13 mouse cellular contexts compared by ENCODE assay signal in genomic region chr1:128372143-128372860, GRCm38 (mm10). TPM values are rescaled to one million over a fixed set of nuclear protein-coding genes. Genes with fewer than 3 reads are reported as not detected.
DNase-seq lines count a peak whose midpoint lies in the region; ATAC-seq and TF ChIP-seq lines count a peak whose summit lies in the region.
"Had no signal": no experiment of that assay in that cellular context is flagged by ENCODE, and none has a peak within 500 bp of the region (broad histone marks: within the 10 kb centered on the region; RNA-seq: fewer than 3 reads in every experiment).

No protein-coding gene starts in this region.

- H3K36me3 ChIP-seq in forebrain, embryonic 14.5 days (ENCODE audit: control insufficient read depth, insufficient read depth, low read length): peaks cover 21% of the 10 kb centered on the region
- 0 out of 2 replicates have a peak, but pooled peaks cover under 1% of the 10 kb centered on the region for H3K36me3 ChIP-seq in forebrain, embryonic 16.5 days (ENCODE audit: control insufficient read depth, insufficient read depth)

- peak; percentile 71 for TF ChIP-seq CTCF in left cerebral cortex, adult 2 months (IDR thresholded peaks at IDR 0.05)

- no peak overlapping the region for H3K9ac ChIP-seq in forebrain, embryonic 14.5 days (ENCODE audit: low read length)
- no peak overlapping the region for H3K9ac ChIP-seq in forebrain, embryonic 16.5 days (replicated peaks; ENCODE audit: low read depth, low read length)
- H3K9ac ChIP-seq: liver, embryonic 13.5 days had no signal

- ATAC-seq in forebrain, embryonic 14.5 days: no peak
- no peak for ATAC-seq in forebrain, embryonic 16.5 days
- peak; percentile 52 for ATAC-seq in CD4-positive, CD25-positive, alpha-beta regulatory T cell, adult 4 months
- 0 out of 2 replicates have a peak, but pooled peaks have one; percentile 55 for ATAC-seq in erythroblast, adult 5-6 weeks (replicated peaks; ENCODE audit: low FRiP score, poor library complexity, severe bottlenecking)

- H3K4me3 ChIP-seq in forebrain, embryonic 14.5 days (ENCODE audit: low read depth, low read length): no peak overlapping the region
- H3K4me3 ChIP-seq in forebrain, embryonic 16.5 days (replicated peaks; ENCODE audit: low read length): no peak overlapping the region
- H3K4me3 ChIP-seq in left cerebral cortex, adult 2 months: no peak overlapping the region
- H3K4me3 ChIP-seq: liver, embryonic 13.5 days had no signal

- DNase-seq in forebrain, embryonic 14.5 days (ENCODE audit: low spot score): peak; percentile 81
- DNase-seq in left cerebral cortex, adult 2 months (ENCODE audit: extremely low spot score in 1 of 2, low spot score in 2 of 2): no peak
- DNase-seq in left cerebral cortex, adult 11 months (ENCODE audit: low spot score): no peak
- DNase-seq in yolk sac, embryonic 10.5 days (ENCODE audit: low spot score): no peak
- no peak for DNase-seq in left cerebral cortex, adult 18-20 months (ENCODE audit: low spot score in 2 of 2)
- DNase-seq: cerebellum, adult 18-20 months; kidney, postnatal 36 days; liver, embryonic 13.5 days had no signal

- H3K4me1 ChIP-seq in forebrain, embryonic 14.5 days (ENCODE audit: control insufficient read depth, insufficient read depth, low read length): no peaks in the 10 kb centered on the region
- no peaks in the 10 kb centered on the region for H3K4me1 ChIP-seq in forebrain, embryonic 16.5 days (replicated peaks; ENCODE audit: control insufficient read depth, insufficient read depth, low read length)
- H3K4me1 ChIP-seq: liver, embryonic 13.5 days had no signal

- H3K27ac ChIP-seq in forebrain, embryonic 14.5 days (ENCODE audit: low read depth, low read length): no peak overlapping the region
- H3K27ac ChIP-seq in forebrain, embryonic 16.5 days (ENCODE audit: low read length): no peak overlapping the region
- H3K27ac ChIP-seq in left cerebral cortex, adult 2 months: no peak overlapping the region
- H3K27ac ChIP-seq: liver, embryonic 13.5 days had no signal

- no peaks in the 10 kb centered on the region for H3K27me3 ChIP-seq in forebrain, embryonic 14.5 days (replicated peaks; ENCODE audit: control insufficient read depth, insufficient read depth, low read length)
- H3K27me3 ChIP-seq in forebrain, embryonic 16.5 days (replicated peaks; ENCODE audit: control insufficient read depth, insufficient read depth, low read length): no peaks in the 10 kb centered on the region
- H3K27me3 ChIP-seq: liver, embryonic 13.5 days had no signal

- intact Hi-C loops in left cerebral cortex, adult 2 months (cut with DNase I): loop anchor here (5.0 kb wide), 1 partner anchor 220 kb away; the partner anchor contains the start of gene Cxcr4

- no peaks in the 10 kb centered on the region for H3K9me3 ChIP-seq in forebrain, embryonic 14.5 days (replicated peaks; ENCODE audit: control insufficient read depth, low read length)
- no peaks in the 10 kb centered on the region for H3K9me3 ChIP-seq in forebrain, embryonic 16.5 days (ENCODE audit: control insufficient read depth, low read length)
- H3K9me3 ChIP-seq: liver, embryonic 13.5 days had no signal

- H3K4me2 ChIP-seq in forebrain, embryonic 14.5 days (ENCODE audit: low read length): no peak overlapping the region
- no peak overlapping the region for H3K4me2 ChIP-seq in forebrain, embryonic 16.5 days (ENCODE audit: low read length)
- H3K4me2 ChIP-seq: liver, embryonic 13.5 days had no signal

- 79% methylated on average over 7 of the region's 7 CpGs for WGBS in forebrain, embryonic 14.5 days
- WGBS in forebrain, embryonic 16.5 days: 71% methylated on average over 7 of the region's 7 CpGs

RNA-seq across cellular contexts. Expression of gene Mcm6, which starts 12.8 kb away (rescaled TPM):
- 121 and 131 TPM in 2 replicates for polyA plus RNA-seq in forebrain, embryonic 14.5 days (2014; fragmentation: Nextera tagmentation; extraction: Ambion mirVana)
- 95.3 and 113 TPM in 2 replicates for polyA plus RNA-seq in forebrain, embryonic 16.5 days (2015; fragmentation: Nextera tagmentation; extraction: Ambion mirVana)
- 1 to 10 TPM; 4.5 to 7.1 TPM for total RNA-seq in left cerebral cortex, adult 2 months (2021)
- 100 to 1,000 TPM in 1 of 2 experiments, 10 to 100 TPM in 1; 95.2 to 114 TPM for polyA plus RNA-seq in CD4-positive, CD25-positive, alpha-beta regulatory T cell, adult 4 months (2017; shearing (Covaris generic))
- total RNA-seq in erythroblast, adult 5-6 weeks (2015; ENCODE audit: low replicate concordance): 71.5 and 108 TPM in 2 replicates
- total RNA-seq in erythroblast, adult 5-6 weeks (2017; ENCODE audit: low replicate concordance): 86.1 and 116 TPM in 2 replicates
- 1 to 10 TPM; 5.4 to 6.7 TPM for total RNA-seq in left cerebral cortex, adult 18-20 months (2021)

RNA-seq across cellular contexts. Expression of gene Lct, which starts 44.2 kb away (rescaled TPM):
- 0.05 and 0.12 TPM in 2 replicates for polyA plus RNA-seq in forebrain, embryonic 14.5 days (2014; fragmentation: Nextera tagmentation; extraction: Ambion mirVana)
- polyA plus RNA-seq in forebrain, embryonic 16.5 days (2015; fragmentation: Nextera tagmentation; extraction: Ambion mirVana): 0.09 and 0.17 TPM in 2 replicates
- 1 to 10 TPM; 1.4 to 2.0 TPM for total RNA-seq in left cerebral cortex, adult 2 months (2021)
- under 1 TPM; 0.11 to 0.13 TPM for polyA plus RNA-seq in CD4-positive, CD25-positive, alpha-beta regulatory T cell, adult 4 months (2017; shearing (Covaris generic))
- total RNA-seq in erythroblast, adult 5-6 weeks (2015; ENCODE audit: low replicate concordance): 0.42 and 0.58 TPM in 2 replicates
- 0.14 and 0.34 TPM in 2 replicates for total RNA-seq in erythroblast, adult 5-6 weeks (2017; ENCODE audit: low replicate concordance)
- 1 to 10 TPM; 1.2 to 1.3 TPM for total RNA-seq in left cerebral cortex, adult 18-20 months (2021)
- total RNA-seq: adrenal gland, adult 18-20 months had no signal
- polyA plus RNA-seq: heart, embryonic 16.5 days had no signal

RNA-seq across cellular contexts. Expression of gene Dars, which starts 44.9 kb away (rescaled TPM):
- polyA plus RNA-seq in forebrain, embryonic 14.5 days (2014; fragmentation: Nextera tagmentation; extraction: Ambion mirVana): 105 and 111 TPM in 2 replicates
- polyA plus RNA-seq in forebrain, embryonic 16.5 days (2015; fragmentation: Nextera tagmentation; extraction: Ambion mirVana): 136 and 159 TPM in 2 replicates
- total RNA-seq in left cerebral cortex, adult 2 months (2021): 10 to 100 TPM; 48.9 to 49.6 TPM
- 100 to 1,000 TPM; 150 to 165 TPM for polyA plus RNA-seq in CD4-positive, CD25-positive, alpha-beta regulatory T cell, adult 4 months (2017; shearing (Covaris generic))
- total RNA-seq in erythroblast, adult 5-6 weeks (2015; ENCODE audit: low replicate concordance): 49.9 and 64.6 TPM in 2 replicates
- total RNA-seq in erythroblast, adult 5-6 weeks (2017; ENCODE audit: low replicate concordance): 49.1 and 57.0 TPM in 2 replicates
- total RNA-seq in left cerebral cortex, adult 18-20 months (2021): 10 to 100 TPM; 52.3 to 56.0 TPM

Comparison
In these comparisons a context has a peak if more than half of its experiments do, and no peak if none do; other contexts are left out.
1. ATAC-seq: peak in CD4-positive, CD25-positive, alpha-beta regulatory T cell, adult 4 months (single experiment) and erythroblast, adult 5-6 weeks (single experiment); none in forebrain, embryonic 14.5 days (single experiment) and forebrain, embryonic 16.5 days (single experiment).
2. RNA of gene Mcm6, which starts 12.8 kb away (total RNA-seq): 71.5 to 116 TPM in erythroblast, adult 5-6 weeks; 4.5 to 7.1 TPM in left cerebral cortex, adult 2 months and 5.4 to 6.7 TPM in left cerebral cortex, adult 18-20 months; every median in the first group is over 4 times any median in the second.